Mouse (Mus musculus) 3134 (cell line): ENCODE data around the gene Dusp11.
"Not testable (repeated sequence)": the region's sequence is repeated elsewhere in the genome, so short reads cannot be mapped to it uniquely, and the experiment has no call there.

ENCODE experiments used
- DNase-seq: peaks from one replicate; pipeline ENCODE4 v3.0.0-alpha.2; 2011; ENCODE audit warnings: low spot score; ENCODE audit not compliant: insufficient read length; ENCODE audit errors: extremely low read depth

Gene Dusp11

DNA sequence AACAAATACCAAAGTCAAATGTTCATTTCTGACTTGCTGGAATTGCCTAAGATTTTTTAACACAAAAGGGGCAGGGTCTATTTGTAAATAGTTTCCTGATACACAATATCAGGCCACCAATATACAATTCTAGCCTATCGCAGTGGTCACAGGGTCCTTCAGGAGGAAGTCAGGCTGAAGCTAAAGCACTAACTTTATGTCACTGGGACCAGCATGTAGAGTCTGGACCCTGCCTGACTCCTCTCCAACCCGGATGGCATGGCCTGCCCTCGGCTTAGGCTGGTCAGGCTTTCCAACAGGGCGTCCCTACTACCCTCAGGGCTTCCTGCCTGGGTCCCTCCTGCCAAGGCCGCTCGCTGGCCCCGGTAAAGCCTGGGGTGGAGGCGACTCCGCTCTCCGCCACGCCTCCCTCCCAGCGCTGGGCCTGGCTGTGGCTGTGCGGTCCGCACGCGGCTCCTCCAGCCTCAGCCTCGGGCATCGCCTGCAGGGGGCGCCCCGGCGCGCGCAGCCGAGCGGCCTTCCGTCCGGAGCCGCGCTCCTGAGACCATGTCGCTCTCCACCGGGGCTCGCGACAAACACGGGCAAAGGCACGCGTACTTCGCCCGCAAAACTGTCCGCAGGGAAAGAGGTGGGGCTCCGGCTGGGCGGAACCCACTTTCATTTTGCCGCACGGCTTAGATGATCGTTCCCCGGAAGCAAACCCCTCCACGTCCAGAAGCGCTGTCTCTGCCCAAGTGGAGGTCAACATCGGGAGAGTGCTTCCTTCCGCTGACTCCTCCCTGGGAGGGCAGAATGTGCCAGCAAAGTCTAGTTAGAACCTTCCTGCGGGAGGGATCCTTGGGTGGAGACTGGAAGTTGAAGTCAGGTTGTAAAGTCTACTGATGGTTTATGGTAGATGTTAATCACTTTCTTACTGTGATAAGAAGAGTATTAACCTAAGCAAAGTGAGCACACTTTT, 24.7 kb downstream of the Dusp11 start:
- peak; percentile 88 for DNase-seq

DNA sequence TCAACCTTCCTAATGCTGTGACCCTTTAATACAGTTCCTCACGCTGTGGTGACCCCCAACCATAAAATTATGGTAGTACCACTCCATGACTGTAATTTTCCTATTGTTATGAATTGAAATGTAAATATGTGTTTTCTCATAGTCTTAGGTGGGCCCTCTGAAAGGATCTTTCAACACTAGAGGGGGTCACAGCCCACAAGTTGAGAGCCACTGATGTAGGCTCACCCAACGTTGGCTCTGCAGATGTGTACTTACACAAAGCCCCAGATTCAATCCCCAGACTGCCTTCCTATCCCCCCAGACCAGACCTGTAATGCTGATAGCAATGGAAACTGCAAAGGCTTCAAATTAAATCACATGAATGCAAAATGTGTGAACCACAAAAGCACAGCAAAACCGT, 25.8 kb downstream of the Dusp11 start:
- DNase-seq: no peak

- DNase-seq: no peak
Observed at GRCm38 (mm10) chr6:85934047-85934446, 27.4 kb downstream of the Dusp11 start.

DNA sequence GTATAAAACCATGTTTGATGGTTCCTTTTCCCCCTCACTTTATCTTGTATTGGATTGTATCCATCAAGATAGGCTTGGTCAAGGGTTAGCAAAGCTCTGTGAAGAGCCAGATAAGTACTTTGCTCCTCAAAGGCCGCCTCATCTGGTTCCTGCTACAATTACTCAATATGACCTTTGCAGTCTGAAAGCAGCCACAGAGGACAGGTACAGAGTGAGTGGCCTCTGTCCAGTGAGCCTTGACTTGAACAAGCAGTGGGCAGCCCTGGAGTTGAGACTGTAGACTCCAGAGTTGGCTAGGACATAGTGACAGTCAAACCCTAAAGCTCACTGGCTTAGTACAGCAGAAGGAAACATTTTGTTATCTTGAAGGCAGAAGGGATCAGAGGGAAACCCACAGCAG, 32.2 kb downstream of the Dusp11 start:
- DNase-seq: no peak

- DNase-seq: no peak
Observed at GRCm38 (mm10) chr6:85927476-85928464, 33.7 kb downstream of the Dusp11 start.

DNA sequence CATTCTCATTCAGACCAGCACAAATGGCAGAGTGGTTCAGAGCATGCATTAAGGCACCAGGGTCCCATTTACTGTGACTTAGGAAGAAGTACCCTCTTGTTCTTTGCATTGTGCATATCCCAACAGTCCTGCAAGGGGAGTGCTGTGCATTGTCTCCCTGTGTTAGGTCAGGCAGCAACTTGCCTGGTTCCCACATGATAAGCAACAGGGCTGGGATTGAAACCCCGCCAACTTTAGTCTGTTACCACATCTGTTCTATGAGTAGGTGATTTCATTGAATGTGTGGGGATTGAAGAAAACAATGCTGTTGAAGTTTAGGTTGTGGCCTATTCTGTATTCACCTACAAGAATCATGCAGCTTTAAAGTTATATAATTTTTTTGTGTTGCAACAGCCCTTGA, 34.8 kb downstream of the Dusp11 start:
- no peak for DNase-seq

DNA sequence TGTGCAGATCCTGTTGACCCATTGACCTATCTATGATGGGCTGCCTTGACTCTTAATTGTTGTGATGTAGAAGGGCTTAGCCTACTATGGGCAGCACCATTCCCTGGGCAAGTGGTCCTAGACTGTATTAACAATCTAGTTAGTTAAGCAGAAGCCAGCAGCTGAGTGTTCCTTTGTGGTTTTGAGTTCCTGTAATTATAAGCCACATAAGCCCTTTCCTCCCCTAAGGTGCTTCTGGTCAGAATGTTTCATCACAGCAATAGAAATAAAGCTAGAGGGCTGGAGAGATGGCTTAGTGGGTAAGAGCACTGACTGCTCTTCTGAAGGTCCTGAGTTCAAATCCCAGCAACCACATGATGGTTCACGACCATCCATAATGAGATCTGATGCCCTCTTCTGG, 37.8 kb downstream of the Dusp11 start:
- DNase-seq: no peak

- DNase-seq: no peak
Observed at GRCm38 (mm10) chr6:85919401-85919800, 42.1 kb downstream of the Dusp11 start.

DNA sequence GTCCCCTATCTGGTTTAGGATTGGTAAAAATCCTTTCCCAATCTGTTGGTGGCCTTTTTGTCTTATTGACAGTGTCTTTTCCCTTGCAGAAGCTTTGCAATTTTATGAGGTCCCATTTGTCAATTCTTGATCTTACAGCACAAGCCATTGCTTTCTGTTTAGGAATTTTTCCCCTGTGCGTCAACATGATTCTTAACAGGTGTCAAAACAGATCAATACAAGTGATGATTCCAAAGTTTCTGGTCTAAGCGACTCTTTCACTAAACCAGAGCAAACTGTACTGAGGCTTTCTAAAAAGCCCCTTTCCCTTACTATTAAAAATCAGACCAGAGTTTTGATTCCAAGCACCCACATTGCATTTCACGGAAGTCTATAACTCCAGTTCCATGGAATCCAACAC, 43.1 kb downstream of the Dusp11 start:
- not testable (repeated sequence) for DNase-seq

GRCm38 (mm10) chr6:85916596-85916995, 44.9 kb downstream of the Dusp11 start:
- DNase-seq: no peak

DNA sequence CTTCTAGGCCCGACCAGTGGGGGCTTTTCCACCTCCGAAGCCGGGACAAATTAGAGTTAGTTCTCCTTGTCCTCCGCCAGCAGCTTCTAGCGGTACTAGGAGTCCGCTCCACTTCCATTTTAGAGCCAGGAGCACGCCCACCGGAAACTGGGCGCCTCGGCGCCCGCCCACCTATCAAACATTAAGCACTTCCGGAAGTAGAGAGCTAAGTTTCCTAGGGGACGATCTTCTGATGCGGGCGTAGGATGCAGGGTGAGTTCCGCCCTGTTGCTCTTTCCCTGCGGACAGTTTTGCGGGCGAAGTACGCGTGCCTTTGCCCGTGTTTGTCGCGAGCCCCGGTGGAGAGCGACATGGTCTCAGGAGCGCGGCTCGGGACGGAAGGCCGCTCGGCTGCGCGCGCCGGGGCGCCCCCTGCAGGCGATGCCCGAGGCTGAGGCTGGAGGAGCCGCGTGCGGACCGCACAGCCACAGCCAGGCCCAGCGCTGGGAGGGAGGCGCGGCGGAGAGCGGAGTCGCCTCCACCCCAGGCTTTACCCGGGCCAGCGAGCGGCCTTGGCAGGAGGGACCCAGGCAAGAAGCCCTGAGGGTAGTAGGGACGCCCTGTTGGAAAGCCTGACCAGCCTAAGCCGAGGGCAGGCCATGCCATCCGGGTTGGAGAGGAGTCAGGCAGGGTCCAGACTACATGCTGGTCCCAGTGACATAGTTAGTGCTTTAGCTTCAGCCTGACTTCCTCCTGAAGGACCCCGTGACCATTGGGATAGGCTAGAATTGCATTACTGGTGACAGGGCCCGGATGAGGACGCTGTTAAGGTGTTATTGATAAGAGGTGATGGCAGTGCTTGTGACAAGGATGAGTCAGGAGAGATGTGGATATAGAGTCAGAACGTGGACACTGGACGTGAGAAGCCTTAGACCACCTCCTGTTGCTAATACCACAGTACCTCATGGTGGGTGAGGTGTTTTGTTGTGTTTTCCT, 45.6 kb downstream of the Dusp11 start, which contains the start of gene Nat8f1:
Gene Nat8f1, minus strand, starts transcription at position 149 of the 975 bp plus-strand sequence.
- peak; percentile 92 for DNase-seq

- DNase-seq: no peak
Observed at GRCm38 (mm10) chr6:85915141-85915538, 46.3 kb downstream of the Dusp11 start.

DNA sequence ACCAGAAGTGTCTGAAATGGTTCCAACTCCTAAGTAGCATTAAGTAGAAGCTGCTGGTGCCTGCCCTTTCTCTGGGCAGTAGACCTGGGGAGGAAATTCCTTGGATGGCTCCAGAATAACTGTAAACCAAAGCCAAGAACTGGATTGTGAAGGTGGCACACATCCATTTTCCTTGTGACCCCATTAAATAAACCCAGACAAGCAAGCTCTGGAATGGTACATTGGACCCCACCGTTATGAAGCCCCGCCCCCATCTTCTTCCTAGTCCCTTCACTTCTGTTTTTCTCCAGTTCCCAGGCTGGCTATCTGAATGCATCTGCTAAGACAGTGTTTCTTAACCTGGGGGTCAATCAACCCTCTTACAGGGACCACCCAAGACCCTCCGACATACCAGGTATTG, 49.9 kb downstream of the Dusp11 start, which contains the start of gene Tprkb:
Gene Tprkb, plus strand, starts transcription at position 279 of the 400 bp plus-strand sequence.
- DNase-seq: no peak

DNA sequence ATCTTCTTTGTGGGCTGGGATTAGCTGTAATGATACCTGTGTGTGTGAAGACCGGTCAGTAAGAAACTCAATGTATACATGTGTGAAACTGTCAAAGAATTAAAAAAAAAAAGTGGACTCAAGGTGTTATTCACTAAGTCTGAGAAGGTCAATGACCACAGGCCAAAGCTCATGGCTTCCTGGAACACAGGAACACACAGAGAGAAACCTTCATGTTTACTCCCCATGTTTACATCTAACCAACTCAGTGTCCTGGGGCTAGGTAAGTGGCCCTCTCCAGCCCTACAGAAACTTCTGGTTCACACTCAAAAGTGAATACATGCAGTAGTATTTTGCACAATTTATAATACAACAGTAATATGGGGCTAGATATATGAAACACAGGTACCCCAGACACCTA, 51.8 kb downstream of the Dusp11 start:
- no peak for DNase-seq

- DNase-seq: no peak
Observed at GRCm38 (mm10) chr6:85908341-85908740, 53.1 kb downstream of the Dusp11 start.

DNA sequence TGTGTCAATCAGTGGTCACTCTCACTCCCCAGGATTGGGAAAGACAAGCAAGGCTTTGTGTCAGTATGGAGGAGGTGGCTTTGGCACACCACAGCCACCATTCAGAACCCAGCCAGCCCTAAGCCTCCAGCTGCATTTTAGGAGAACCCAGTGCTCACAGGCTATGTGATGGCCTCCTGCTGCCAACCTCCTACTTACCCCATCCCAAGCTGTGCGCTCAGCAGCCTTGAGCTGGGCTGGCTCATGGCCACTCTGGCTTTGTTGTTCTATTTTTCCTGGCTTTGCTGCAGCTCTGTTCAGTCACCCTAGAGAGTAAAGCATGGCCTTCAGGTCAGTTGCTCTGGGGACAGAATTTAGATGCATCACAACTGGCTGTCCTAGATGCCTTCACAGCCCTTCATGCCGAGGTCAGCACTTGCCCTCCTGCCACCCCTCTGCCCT, 54.5 kb downstream of the Dusp11 start:
- not testable (repeated sequence) for DNase-seq

GRCm38 (mm10) chr6:85904642-85905061, 56.8 kb downstream of the Dusp11 start, which contains the start of gene Nat8f4:
Gene Nat8f4, minus strand, starts transcription at chr6:85904884.
- peak; percentile 15 for DNase-seq

GRCm38 (mm10) chr6:85902303-85902702, 59.2 kb downstream of the Dusp11 start:
- no peak for DNase-seq

DNA sequence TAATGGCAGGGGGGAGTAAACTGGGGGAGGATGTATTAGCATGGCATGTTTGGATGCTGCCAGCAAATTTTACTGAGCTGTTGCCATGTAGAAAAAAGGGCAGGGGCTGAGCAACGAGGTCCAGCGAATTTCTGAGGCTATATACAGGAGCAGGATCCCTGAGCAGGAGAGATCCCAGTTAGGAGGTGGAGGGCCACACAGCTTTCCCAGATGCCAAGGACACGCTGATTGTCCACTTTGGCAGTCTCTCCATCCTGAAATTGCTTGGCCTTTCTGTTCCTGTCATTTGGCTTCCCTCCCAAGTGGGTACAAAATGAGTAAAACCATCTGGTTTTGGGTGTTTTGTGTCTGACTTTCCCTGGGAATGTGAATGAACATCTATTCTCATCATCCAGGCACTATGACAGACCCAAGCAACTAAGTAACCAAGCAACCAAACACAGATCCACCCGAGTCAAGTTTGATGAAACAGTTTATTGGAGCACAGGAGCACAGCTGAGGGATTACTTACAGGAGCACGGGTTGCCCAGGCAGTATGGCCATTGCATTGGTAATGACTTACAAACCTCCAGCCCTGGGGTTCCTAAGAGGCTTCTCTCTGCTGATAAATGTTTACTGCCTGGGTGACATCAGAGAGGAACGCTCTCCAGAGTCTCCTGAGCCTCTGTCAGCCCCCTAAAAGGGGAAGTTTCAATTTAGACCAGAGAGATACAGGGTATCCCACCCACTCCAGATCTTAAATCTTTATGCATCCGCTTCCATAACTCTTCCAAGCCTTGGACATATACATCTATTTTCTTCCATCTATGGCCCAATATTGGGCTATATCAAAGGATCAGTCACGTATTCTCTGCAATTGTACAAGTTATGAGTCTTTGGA, 62.6 kb downstream of the Dusp11 start:
- DNase-seq: not testable (repeated sequence)
